Mouse (Mus musculus) CD4-positive helper T cell, adult 2 months (primary cell): ENCODE results near the gene Stag2.

ENCODE experiments used
- DNase-seq: peaks from one replicate; pipeline ENCODE4 v3.0.0-alpha.2; 2012; ENCODE audit warnings: low read depth, missing footprints, low spot score

Gene Stag2

GRCm38 (mm10) chrX:42215742-42216141 lies 66.6 kb downstream of the Stag2 start:
- no peak for DNase-seq

DNA sequence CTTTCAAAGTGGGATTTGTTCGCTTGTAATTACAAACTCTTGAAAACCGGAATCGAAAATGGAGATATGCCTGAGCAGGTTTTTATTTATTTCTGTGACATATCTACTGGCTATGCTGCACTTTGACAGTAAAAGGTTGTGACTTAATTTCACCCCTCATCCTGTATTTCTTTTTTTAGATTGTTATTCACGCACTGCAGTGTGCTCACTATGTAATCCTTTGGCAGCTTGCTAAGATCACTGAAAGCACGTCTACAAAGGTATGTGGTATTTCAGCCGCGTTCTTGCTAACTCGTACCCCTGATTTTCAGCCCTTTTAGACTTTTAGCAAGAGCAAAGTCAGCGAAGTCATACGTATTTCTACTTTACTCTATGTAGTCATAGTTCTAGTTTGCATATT lies 101.2 kb downstream of the Stag2 start:
- no peak for DNase-seq

GRCm38 (mm10) chrX:42272713-42273112 lies 123.6 kb downstream of the Stag2 start:
- DNase-seq = peak; percentile 28

- DNase-seq = no peak
Measured at GRCm38 (mm10) chrX:42290215-42290614, 141.1 kb downstream of the Stag2 start.

- no peak for DNase-seq
Measured at GRCm38 (mm10) chrX:42315231-42315630, 166.1 kb downstream of the Stag2 start.

GRCm38 (mm10) chrX:42320424-42320823 lies 171.3 kb downstream of the Stag2 start:
- no peak for DNase-seq

DNA sequence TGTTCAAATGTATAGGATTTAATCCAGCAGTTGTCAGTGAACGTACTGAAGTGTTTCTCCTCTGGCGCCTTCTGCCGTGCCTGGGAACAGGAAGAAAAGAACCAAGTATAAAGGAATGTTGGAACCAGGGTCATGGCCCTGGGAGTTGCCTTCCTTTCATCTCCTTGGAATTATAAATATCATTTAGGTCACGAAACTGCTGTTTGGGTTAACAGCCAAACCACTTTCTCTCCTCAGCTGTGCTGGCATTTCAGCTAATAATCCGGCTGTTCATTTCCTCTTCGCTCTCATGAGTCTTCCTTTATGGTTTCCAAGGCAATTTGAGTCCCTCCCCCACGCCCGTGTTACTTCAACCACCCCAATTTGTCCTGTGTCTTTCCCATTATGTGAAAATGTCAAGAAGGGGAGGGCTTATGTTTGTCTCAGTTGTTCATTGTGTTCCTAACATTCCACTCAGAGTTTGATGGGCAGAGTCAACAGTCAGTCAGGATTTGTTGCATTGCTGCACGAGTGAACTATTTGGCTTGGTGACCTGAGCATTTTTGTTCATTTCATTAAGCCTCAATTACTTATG lies 172.2 kb downstream of the Stag2 start:
- no peak for DNase-seq

DNA sequence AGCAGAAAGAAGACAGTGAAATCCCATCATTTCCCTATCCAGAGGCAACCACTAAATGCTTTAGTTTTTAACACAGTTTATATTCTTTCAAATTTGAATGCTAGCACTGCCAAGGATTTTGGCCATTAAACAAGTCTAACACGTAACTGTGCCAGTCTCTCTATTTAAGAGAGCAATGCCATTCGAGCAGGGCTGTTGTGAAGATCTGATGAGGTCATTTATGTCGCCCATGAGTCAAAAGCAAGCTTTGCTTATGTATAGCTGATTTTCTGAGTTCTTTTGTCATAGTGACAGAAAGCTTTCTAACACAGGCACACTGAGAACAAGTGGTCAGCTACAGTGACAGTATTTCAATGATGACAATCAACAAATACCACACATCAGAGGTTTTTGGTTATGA lies 175.7 kb downstream of the Stag2 start:
- no peak for DNase-seq
